Mouse (Mus musculus): Measurements from ENCODE around the gene Mtor. TPM values are rescaled to one million over a fixed set of nuclear protein-coding genes. Genes with fewer than 3 reads are reported as not detected.

Gene Mtor
- polyA plus RNA-seq, 1 experiment: not detected

DNA sequence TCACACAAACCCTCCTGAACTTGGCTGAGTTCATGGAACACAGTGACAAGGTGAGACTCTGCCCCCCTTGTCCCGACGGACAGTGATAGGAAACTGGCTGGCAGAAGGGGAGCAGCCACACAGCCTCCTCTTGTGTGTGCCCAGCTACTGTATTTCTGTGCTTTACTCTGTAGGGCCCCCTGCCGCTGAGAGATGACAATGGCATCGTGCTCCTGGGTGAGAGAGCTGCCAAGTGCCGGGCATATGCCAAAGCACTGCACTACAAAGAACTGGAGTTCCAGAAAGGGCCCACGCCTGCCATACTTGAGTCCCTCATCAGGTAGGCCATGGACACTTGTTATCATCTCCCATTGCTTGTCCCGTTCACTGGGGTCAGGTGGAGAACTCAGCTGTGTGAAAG lies 43.0 kb downstream of the Mtor start:
- Histone ChIP-seq H3K27ac (ENCODE audit: insufficient read depth, low read depth, low read length) (no peak overlapping the region), H3K4me1 (ENCODE audit: control insufficient read depth, insufficient read depth, low read length) (peaks cover 28% of the 10 kb centered on the region), H3K4me3 (ENCODE audit: insufficient read depth, low read depth, low read length) (no peak overlapping the region)
- TF ChIP-seq CTCF (IDR thresholded peaks at IDR 0.05; ENCODE audit: insufficient read depth, low read depth, low read length) (0 out of 2 replicates have a peak, but pooled peaks have one; percentile 16), POLR2A (IDR thresholded peaks at IDR 0.05; ENCODE audit: insufficient read depth, low read depth, low read length) (no peak)
- WGBS: 52% methylated on average over 7 of the region's 7 CpGs

DNA sequence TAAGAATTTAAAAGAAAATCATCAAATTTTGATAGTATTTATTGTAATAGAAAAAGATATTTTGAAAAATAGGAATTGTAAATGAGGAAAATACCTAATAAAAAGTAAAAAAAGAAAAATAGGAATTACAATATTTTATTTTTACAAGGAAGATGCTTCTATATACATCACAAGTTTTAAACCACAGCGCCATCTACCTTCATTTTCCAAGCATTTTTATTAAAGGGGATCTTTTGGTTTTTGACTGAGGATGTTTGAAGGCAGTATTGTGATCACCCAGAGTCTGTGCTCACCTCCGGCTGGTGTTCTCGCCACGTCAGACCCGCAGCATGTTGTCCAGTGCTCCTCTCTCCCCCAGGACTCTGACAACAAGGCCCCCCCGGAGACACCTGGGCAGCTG lies 46.7 kb downstream of the Mtor start:
- Histone ChIP-seq H3K4me3 (ENCODE audit: insufficient read depth, low read depth, low read length) (no peak overlapping the region), H3K4me1 (ENCODE audit: control insufficient read depth, insufficient read depth, low read length) (peaks cover 36% of the 10 kb centered on the region), H3K27ac (ENCODE audit: insufficient read depth, low read depth, low read length) (no peak overlapping the region)
- TF ChIP-seq POLR2A (IDR thresholded peaks at IDR 0.05; ENCODE audit: insufficient read depth, low read depth, low read length) (no peak), CTCF (IDR thresholded peaks at IDR 0.05; ENCODE audit: insufficient read depth, low read depth, low read length) (no peak)
- WGBS: 90% methylated on average over 6 of the region's 6 CpGs

DNA sequence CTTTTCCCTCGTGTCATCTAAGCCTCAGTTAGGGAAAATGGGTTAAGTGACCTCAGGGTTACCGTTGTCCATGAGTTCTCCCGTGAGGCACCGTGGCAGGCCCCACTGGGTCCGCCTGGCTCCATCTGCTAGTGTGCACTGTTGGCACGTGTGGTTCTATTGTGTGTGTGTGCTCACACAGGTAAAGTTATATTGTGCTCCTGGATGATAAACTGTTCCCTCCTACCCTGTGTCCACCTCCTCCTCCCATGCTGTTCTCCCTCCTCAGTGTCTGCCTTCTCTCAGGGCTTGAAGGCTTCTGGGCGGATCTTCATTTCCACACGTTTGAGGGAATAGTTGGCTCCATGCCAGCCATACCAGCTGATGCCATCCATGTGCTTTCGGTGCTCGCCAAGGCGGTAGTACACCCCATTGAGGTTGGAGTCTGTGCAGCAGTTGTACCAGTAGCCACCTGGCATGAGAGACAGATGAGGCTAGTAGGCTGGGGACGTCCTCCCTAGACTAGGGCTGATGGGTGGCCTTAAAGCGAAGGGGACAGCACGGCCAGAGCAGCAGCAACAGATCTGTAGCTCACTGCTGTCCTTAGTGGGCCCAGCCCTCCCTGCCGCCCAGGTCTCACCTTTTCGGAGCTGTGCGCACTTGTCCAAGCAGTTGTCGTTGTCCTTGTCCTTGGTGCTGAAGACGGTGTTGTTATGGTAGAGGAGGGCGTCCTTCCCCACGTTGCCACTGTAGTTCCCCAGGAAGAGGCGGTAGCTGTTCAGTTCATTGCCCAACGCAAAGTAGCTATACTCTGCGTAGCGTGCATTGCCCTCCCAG lies 47.7 kb downstream of the Mtor start:
- WGBS: 64% methylated on average over 25 of the region's 25 CpGs
- H3K27ac ChIP-seq (ENCODE audit: insufficient read depth, low read depth, low read length): no peak overlapping the region
- H3K4me3 ChIP-seq (ENCODE audit: insufficient read depth, low read depth, low read length): no peak overlapping the region
- TF ChIP-seq POLR2A (IDR thresholded peaks at IDR 0.05; ENCODE audit: insufficient read depth, low read depth, low read length) (no peak), CTCF (IDR thresholded peaks at IDR 0.05; ENCODE audit: insufficient read depth, low read depth, low read length) (no peak)
- peaks cover 35% of the 10 kb centered on the region for H3K4me1 ChIP-seq (ENCODE audit: control insufficient read depth, insufficient read depth, low read length)

DNA sequence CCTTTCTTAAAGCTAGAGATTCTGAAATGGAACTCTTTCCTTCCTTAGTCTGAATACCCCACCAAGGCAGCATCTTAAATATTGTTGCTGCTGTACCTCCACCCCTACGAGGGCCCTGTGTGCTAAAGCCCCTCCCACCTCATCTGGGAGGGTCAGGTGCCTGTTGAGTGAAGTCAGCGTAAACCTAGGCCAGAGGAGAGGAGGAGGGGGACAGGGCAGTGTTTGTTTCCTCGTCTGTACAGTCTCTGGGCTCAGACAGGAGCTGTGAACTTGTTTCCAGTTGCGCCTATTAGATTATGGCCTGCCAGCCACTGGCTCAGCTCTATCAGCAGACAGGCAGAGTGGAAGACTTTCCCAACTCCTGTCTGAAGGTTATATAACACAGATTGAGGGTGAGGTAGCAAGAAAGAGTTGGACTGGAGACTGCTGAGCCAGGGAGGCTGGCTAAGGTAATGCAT lies 52.0 kb downstream of the Mtor start, which contains the start of gene Angptl7:
Angptl7 (minus strand) TSS at position 51 of the 458 bp plus-strand sequence.
- H3K4me3 ChIP-seq (ENCODE audit: insufficient read depth, low read depth, low read length): no peak within 1 kb of the TSS
- 58% methylated on average over 4 of the region's 4 CpGs for WGBS
- no peak within 1 kb of the TSS for H3K27ac ChIP-seq (ENCODE audit: insufficient read depth, low read depth, low read length)
- H3K4me1 ChIP-seq (ENCODE audit: control insufficient read depth, insufficient read depth, low read length): peaks cover 28% of the 10 kb centered on the region
- TF ChIP-seq POLR2A (IDR thresholded peaks at IDR 0.05; ENCODE audit: insufficient read depth, low read depth, low read length) (no peak), CTCF (IDR thresholded peaks at IDR 0.05; ENCODE audit: insufficient read depth, low read depth, low read length) (no peak)

DNA sequence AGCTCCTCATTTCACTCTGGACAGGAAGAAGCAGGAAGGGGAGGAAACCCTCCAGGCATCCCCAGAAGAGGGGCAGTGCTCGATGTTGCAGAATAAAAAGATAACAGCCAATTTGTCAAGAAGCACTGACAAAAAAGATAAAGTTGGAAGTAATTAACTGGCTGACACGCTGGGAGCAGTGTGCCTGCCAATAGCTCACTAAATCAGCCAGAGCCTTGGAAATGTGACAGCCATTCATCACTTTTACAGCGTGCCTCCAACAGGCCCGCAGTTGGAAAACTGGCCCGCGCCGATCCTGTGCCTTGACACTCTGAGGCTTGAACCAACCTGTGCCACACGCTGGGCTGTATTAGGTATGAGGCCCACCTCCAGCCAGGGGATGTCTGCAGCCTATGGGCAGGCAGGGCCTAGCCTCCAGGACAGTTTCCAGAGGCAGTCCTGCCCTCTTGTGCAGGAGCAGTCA lies 56.1 kb downstream of the Mtor start:
- Histone ChIP-seq H3K4me3 (ENCODE audit: insufficient read depth, low read depth, low read length) (no peak overlapping the region), H3K4me1 (ENCODE audit: control insufficient read depth, insufficient read depth, low read length) (peaks cover 35% of the 10 kb centered on the region), H3K27ac (ENCODE audit: insufficient read depth, low read depth, low read length) (no peak overlapping the region; the same call in 1 of the 2 replicates)
- no peak for TF ChIP-seq POLR2A (IDR thresholded peaks at IDR 0.05; ENCODE audit: insufficient read depth, low read depth, low read length)
- no peak for TF ChIP-seq CTCF (IDR thresholded peaks at IDR 0.05; ENCODE audit: insufficient read depth, low read depth, low read length)
- 37% methylated on average over 8 of the region's 8 CpGs for WGBS

DNA sequence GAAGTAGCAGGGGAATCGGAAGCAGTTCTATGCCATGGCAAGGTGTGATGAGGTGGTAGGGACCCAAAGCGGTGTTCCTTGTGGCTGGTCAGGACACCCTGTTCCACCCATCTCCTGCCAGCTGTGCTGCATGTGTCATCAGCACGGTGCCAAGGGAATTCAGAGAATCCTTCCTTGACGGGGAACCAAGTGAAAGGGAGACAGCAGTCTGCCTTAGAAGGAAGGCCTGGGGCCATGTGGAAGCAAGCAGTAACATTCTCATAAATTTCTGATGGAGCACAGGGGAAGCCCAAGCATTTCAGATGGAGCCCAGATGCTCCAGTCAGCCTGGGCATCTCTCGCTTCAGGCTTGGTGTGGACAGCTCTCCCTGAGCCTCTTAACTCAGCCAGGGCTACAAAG lies 59.2 kb downstream of the Mtor start:
- peak overlapping the region; percentile 60 for H3K27ac ChIP-seq (ENCODE audit: insufficient read depth, low read depth, low read length)
- 73% methylated on average over 5 of the region's 5 CpGs for WGBS
- peaks cover 41% of the 10 kb centered on the region for H3K4me1 ChIP-seq (ENCODE audit: control insufficient read depth, insufficient read depth, low read length)
- H3K4me3 ChIP-seq (ENCODE audit: insufficient read depth, low read depth, low read length): no peak overlapping the region
- no peak for TF ChIP-seq CTCF (IDR thresholded peaks at IDR 0.05; ENCODE audit: insufficient read depth, low read depth, low read length)
- no peak for TF ChIP-seq POLR2A (IDR thresholded peaks at IDR 0.05; ENCODE audit: insufficient read depth, low read depth, low read length)

DNA sequence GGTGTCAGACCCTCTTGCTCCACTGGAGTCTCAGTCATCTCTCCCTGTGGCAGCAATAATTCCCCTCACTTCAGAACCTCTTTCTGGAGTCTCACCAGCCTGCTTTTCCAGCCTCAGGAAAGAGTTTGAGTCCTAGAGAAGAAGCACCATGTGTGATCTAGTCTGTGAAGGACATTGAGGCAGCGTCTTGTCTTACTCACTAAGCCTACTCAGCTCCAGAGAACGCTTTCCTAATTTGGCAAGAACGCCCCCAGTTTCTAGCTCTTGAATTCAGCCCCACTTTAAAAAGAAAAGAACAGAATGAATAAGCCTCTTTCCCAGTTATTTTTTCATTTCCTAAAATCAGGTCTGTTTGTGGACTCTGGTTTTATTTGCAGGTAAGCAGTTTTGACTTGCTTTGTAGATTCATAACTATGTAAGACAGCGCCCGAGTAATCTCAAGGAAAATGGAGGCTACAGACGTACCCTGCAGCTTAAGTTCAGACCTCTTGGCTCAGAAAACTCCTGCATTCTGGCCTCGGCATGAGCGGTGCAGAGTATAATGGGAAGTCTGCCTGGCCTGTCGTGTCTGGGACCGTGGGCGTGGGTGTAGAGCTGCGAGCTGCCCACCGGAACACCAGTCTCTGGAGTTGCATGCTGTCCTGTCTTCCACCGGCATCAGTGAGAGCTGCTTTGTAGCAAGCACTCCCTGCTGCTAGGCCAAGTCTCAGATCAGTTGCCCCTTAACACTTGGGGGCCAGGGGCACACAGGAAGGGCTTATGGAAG lies 59.9 kb downstream of the Mtor start:
- peak overlapping the region; percentile 72 for H3K27ac ChIP-seq (ENCODE audit: insufficient read depth, low read depth, low read length)
- H3K4me3 ChIP-seq (ENCODE audit: insufficient read depth, low read depth, low read length): no peak overlapping the region
- H3K4me1 ChIP-seq (ENCODE audit: control insufficient read depth, insufficient read depth, low read length): peaks cover 46% of the 10 kb centered on the region
- 69% methylated on average over 14 of the region's 14 CpGs for WGBS
- TF ChIP-seq POLR2A (IDR thresholded peaks at IDR 0.05; ENCODE audit: insufficient read depth, low read depth, low read length) (no peak), CTCF (IDR thresholded peaks at IDR 0.05; ENCODE audit: insufficient read depth, low read depth, low read length) (no peak)

DNA sequence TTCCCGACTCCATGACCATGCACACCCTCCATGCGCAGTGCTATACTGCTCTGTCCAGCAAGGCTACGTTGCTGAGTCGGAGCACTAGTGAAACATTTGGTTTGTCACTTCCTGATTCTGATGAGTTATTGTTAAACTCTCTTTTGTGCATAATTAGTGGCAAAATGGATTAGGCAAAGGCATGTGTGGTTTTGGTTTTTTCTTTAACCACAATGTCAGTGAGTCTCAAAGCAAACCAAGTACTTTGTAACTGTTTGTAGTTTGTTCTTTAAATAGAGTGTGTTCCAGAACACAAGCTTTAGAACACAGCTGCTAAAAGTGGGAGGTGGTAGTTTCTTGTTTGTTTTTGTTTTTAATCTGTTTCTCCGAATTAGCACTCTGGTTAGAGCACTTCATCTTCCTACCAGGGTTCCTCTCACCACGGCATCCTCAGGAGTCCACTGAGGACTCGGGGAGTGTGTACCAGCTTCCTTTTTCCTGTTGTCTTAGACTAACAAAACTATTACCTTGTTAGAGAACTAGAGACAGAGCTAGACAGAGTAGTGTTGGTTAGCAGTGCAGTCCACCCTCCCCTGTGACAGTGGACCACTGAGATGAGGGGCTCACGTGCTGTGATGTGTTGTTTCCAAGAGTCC lies 61.2 kb downstream of the Mtor start:
- no peak for TF ChIP-seq POLR2A (IDR thresholded peaks at IDR 0.05; ENCODE audit: insufficient read depth, low read depth, low read length)
- no peak for TF ChIP-seq CTCF (IDR thresholded peaks at IDR 0.05; ENCODE audit: insufficient read depth, low read depth, low read length)

More for the DNA sequence above, 61.2 kb downstream of the Mtor start:
- Histone ChIP-seq H3K4me1 (ENCODE audit: control insufficient read depth, insufficient read depth, low read length) (peaks cover 42% of the 10 kb centered on the region), H3K4me3 (ENCODE audit: insufficient read depth, low read depth, low read length) (no peak overlapping the region), H3K27ac (ENCODE audit: insufficient read depth, low read depth, low read length) (peak overlapping the region; percentile 92)
- WGBS: 43% methylated on average over 8 of the region's 8 CpGs

Measured in olfactory bulb, adult 2 months (tissue).